Comparison of ENCODE assay signal across 5 mouse cellular contexts in genomic region chr2:132314057-132314456, GRCm38 (mm10). TPM values are rescaled to one million over a fixed set of nuclear protein-coding genes. Genes with fewer than 3 reads are reported as not detected.
DNase-seq lines count a peak whose midpoint lies in the region; ATAC-seq and TF ChIP-seq lines count a peak whose summit lies in the region.
"Not testable (repeated sequence)": the region's sequence is repeated elsewhere in the genome, so short reads cannot be mapped to it uniquely, and the experiment has no call there.

No protein-coding gene starts in this region.

- 88% methylated on average over 8 of the region's 8 CpGs for WGBS in heart, adult 2 months
- 83% methylated on average over 8 of the region's 8 CpGs for WGBS in lung, embryonic 14.5 days

- not testable (repeated sequence) for ATAC-seq in lung, embryonic 14.5 days (ENCODE audit: insufficient read depth)

- not testable (repeated sequence) for TF ChIP-seq EP300 in heart, adult 2 months (IDR thresholded peaks at IDR 0.05; ENCODE audit: insufficient read depth, low read depth, low read length)

- DNase-seq in cerebellum, adult 9-10 months = peak; percentile 2
- DNase-seq in gastrocnemius, adult 2 months; layer of hippocampus, adult 2 months (ENCODE audit: low spot score in 2 of 2); lung, embryonic 14.5 days: not testable (repeated sequence)
- peak in 1 of 2 experiments; percentile 5 for DNase-seq in heart, adult 2 months

- TF ChIP-seq CTCF in gastrocnemius, adult 2 months (IDR thresholded peaks at IDR 0.05) = peak; percentile 6; the same call in 1 of the 2 replicates
- TF ChIP-seq CTCF in heart, adult 2 months (IDR thresholded peaks at IDR 0.05) = peak; percentile 39
- TF ChIP-seq CTCF in layer of hippocampus, adult 2 months (conservative IDR thresholded peaks at IDR 0.05) = peak; percentile 51
- TF ChIP-seq CTCF in lung, embryonic 14.5 days (IDR thresholded peaks at IDR 0.05; ENCODE audit: low read depth) = 0 out of 2 replicates have a peak, but pooled peaks have one; percentile 6

- H3K4me2 ChIP-seq in lung, embryonic 14.5 days = not testable (repeated sequence)

- not testable (repeated sequence) for TF ChIP-seq POLR2A in heart, adult 2 months (IDR thresholded peaks at IDR 0.05; ENCODE audit: insufficient read depth, low read depth, low read length)

- not testable (repeated sequence) for H3K9me3 ChIP-seq in lung, embryonic 14.5 days (ENCODE audit: low read depth, low read length)

- H3K27me3 ChIP-seq in heart, adult 2 months (ENCODE audit: control insufficient read depth, insufficient read depth, low read length); lung, embryonic 14.5 days (ENCODE audit: insufficient read depth, low read length): not testable (repeated sequence)

- not testable (repeated sequence) for H3K4me3 ChIP-seq in gastrocnemius, adult 2 months; heart, adult 2 months; layer of hippocampus, adult 2 months; lung, embryonic 14.5 days (ENCODE audit: low read depth, low read length)

- not testable (repeated sequence) for H3K36me3 ChIP-seq in heart, adult 2 months (ENCODE audit: control insufficient read depth, insufficient read depth, low read length); lung, embryonic 14.5 days (ENCODE audit: insufficient read depth)

- not testable (repeated sequence) for H3K27ac ChIP-seq in gastrocnemius, adult 2 months; heart, adult 2 months; layer of hippocampus, adult 2 months; lung, embryonic 14.5 days (ENCODE audit: low read depth)

- H3K4me1 ChIP-seq in heart, adult 2 months (ENCODE audit: control insufficient read depth, insufficient read depth, low read length); lung, embryonic 14.5 days (ENCODE audit: insufficient read depth): not testable (repeated sequence)

- not testable (repeated sequence) for H3K9ac ChIP-seq in heart, adult 2 months (ENCODE audit: low read depth, low read length); lung, embryonic 14.5 days

- not testable (repeated sequence) for H3K79me2 ChIP-seq in heart, adult 2 months (replicated peaks; ENCODE audit: control insufficient read depth, insufficient read depth, low read length)

- intact Hi-C loops in gastrocnemius, adult 2 months (cut with DNase I) = not testable (repeated sequence)
- intact Hi-C loops in heart, adult 2 months (cut with DNase I) = loop anchor here (10.0 kb wide), 1 partner anchor 591 kb away; no protein-coding TSS in a partner anchor

RNA-seq across cellular contexts. Expression of gene Cds2, which starts 51.1 kb away (rescaled TPM):
- total RNA-seq in gastrocnemius, adult 2 months (2021) = 10 to 100 TPM; 13.0 to 17.7 TPM
- total RNA-seq in heart, adult 2 months (2021) = 10 to 100 TPM; 75.4 to 90.4 TPM
- 48.0 and 85.1 TPM in 2 replicates for polyA plus RNA-seq in heart, adult 2 months (2012; rRNA removed)
- total RNA-seq in layer of hippocampus, adult 2 months (2021) = 100 to 1,000 TPM; 257 to 258 TPM
- polyA plus RNA-seq in lung, embryonic 14.5 days (2014; fragmentation: Nextera tagmentation; extraction: Ambion mirVana) = 17.1 and 20.7 TPM in 2 replicates

Comparison
In these comparisons a context has a peak if more than half of its experiments do, and no peak if none do; other contexts are left out.
1. RNA of gene Cds2, which starts 51.1 kb away (total RNA-seq): 257 to 258 TPM in layer of hippocampus, adult 2 months and 75.4 to 90.4 TPM in heart, adult 2 months; 13.0 to 17.7 TPM in gastrocnemius, adult 2 months; every median in the first group is over 4 times any median in the second.
2. Peak in every context shown above with its lines, with median percentiles within 50 percentile points of each other: CTCF ChIP-seq.